Comparison of ENCODE assay signal across 14 mouse cellular contexts in genomic region chr2:105510816-105511215, GRCm38 (mm10).
"Had no signal": no experiment of that assay in that cellular context is flagged by ENCODE, and none has a peak within 500 bp of the region (broad histone marks: within the 10 kb centered on the region; RNA-seq: fewer than 3 reads in every experiment).

No protein-coding gene starts in this region.

- H3K27ac ChIP-seq: limb, embryonic 12.5 days; liver, embryonic 13.5 days; lung, embryonic 15.5 days; macrophage; midbrain, embryonic 15.5 days; neural tube, embryonic 12.5 days had no signal

- H3K9ac ChIP-seq: limb, embryonic 12.5 days; liver, embryonic 13.5 days; liver, postnatal 0 days; lung, embryonic 15.5 days; midbrain, embryonic 15.5 days; neural tube, embryonic 12.5 days had no signal

- H3K4me2 ChIP-seq: limb, embryonic 12.5 days; liver, embryonic 13.5 days; lung, embryonic 15.5 days; midbrain, embryonic 11.5 days; midbrain, embryonic 15.5 days; neural tube, embryonic 12.5 days had no signal

- H3K9me3 ChIP-seq: limb, embryonic 12.5 days; liver, embryonic 13.5 days; lung, embryonic 15.5 days; midbrain, embryonic 15.5 days; neural tube, embryonic 12.5 days had no signal

- ATAC-seq: liver, postnatal 0 days had no signal

- DNase-seq: kidney, postnatal 14 days; layer of hippocampus, postnatal 36 days; liver; liver, embryonic 13.5 days; liver, postnatal 0 days; lung, postnatal 14 days; thymus, postnatal 14 days had no signal

- H3K27me3 ChIP-seq: limb, embryonic 12.5 days; liver, embryonic 13.5 days; lung, embryonic 15.5 days; megakaryocyte, embryonic 14.5 days; midbrain, embryonic 15.5 days; neural tube, embryonic 12.5 days had no signal

- H3K36me3 ChIP-seq: limb, embryonic 12.5 days; liver, embryonic 13.5 days; lung, embryonic 15.5 days; midbrain, embryonic 15.5 days; neural tube, embryonic 12.5 days had no signal

- H3K4me3 ChIP-seq: limb, embryonic 12.5 days; liver, embryonic 13.5 days; lung, embryonic 15.5 days; megakaryocyte, embryonic 14.5 days; midbrain, embryonic 15.5 days; neural tube, embryonic 12.5 days had no signal

- H3K4me1 ChIP-seq: limb, embryonic 12.5 days; liver, embryonic 13.5 days; lung, embryonic 15.5 days; megakaryocyte, embryonic 14.5 days; midbrain, embryonic 15.5 days; neural tube, embryonic 12.5 days had no signal
